In the genomic region with DNA sequence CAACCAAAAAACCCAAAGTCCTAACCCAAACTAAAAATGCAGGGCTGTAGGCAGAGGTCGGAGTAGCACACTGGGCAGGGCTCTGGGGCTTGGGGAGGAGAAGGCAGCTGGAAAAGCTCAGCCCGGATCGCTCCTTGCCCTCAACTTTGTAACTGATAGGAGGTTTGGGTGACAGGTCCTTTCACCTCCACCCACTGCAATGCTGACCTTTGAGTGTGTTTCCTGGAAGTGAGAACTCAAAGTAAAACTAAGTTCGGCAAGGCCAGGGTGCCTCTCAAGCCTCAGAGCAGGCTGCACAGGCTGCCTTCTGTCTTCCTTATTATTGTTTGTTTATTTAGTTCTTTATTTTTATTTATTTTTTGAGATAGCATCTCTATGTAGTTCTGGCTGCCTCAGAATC, we compare ENCODE assay signal across 21 mouse cellular contexts. TPM values are rescaled to one million over a fixed set of nuclear protein-coding genes. Genes with fewer than 3 reads are reported as not detected.
"Had no signal": no experiment of that assay in that cellular context is flagged by ENCODE, and none has a peak within 500 bp of the region (broad histone marks: within the 10 kb centered on the region; RNA-seq: fewer than 3 reads in every experiment).

No protein-coding gene starts in this region.

- H3K27me3 ChIP-seq: kidney, embryonic 15.5 days; liver, embryonic 15.5 days; stomach, embryonic 15.5 days had no signal

- H3K36me3 ChIP-seq: kidney, embryonic 15.5 days; limb, embryonic 10.5 days; midbrain, embryonic 13.5 days; stomach, embryonic 15.5 days had no signal

- H3K4me3 ChIP-seq: kidney, embryonic 15.5 days; left cerebral cortex, adult 2 months; limb, embryonic 10.5 days; midbrain, embryonic 13.5 days; stomach, embryonic 15.5 days had no signal

- H3K27ac ChIP-seq: kidney, embryonic 15.5 days; left cerebral cortex, adult 2 months; limb, embryonic 10.5 days; liver, embryonic 15.5 days; midbrain, embryonic 13.5 days; stomach, embryonic 15.5 days had no signal

- H3K9ac ChIP-seq: kidney, embryonic 15.5 days; liver, embryonic 15.5 days; midbrain, embryonic 13.5 days; stomach, embryonic 15.5 days had no signal

- H3K9me3 ChIP-seq: kidney, embryonic 15.5 days; limb, embryonic 10.5 days; liver, embryonic 15.5 days; midbrain, embryonic 13.5 days; stomach, embryonic 15.5 days had no signal

- H3K4me2 ChIP-seq: kidney, embryonic 15.5 days; liver, embryonic 11.5 days; midbrain, embryonic 13.5 days; stomach, embryonic 15.5 days had no signal

- DNase-seq: kidney, postnatal 14 days; lung, adult 2 months; lung, postnatal 36 days; right cerebral cortex, postnatal 25 days; thymus, adult 2 months; thymus, postnatal 25 days had no signal

RNA-seq across cellular contexts. Expression of a gene that starts 47.0 kb away (rescaled TPM):
- total RNA-seq: megakaryocyte progenitor cell, adult 5-6 weeks had no signal
- polyA plus RNA-seq: liver, embryonic 11.5 days; liver, embryonic 15.5 days had no signal

RNA-seq across cellular contexts. Expression of a gene that starts 52.4 kb away (rescaled TPM):
- total RNA-seq: layer of hippocampus, postnatal 14 days; left cerebral cortex, adult 2 months; left cerebral cortex, postnatal 14 days; megakaryocyte progenitor cell, adult 5-6 weeks; midbrain, postnatal 0 days had no signal
- polyA plus RNA-seq: kidney, embryonic 15.5 days; limb, embryonic 10.5 days; limb, embryonic 14.5 days; liver, embryonic 11.5 days; liver, embryonic 15.5 days; lung, postnatal 0 days; midbrain, embryonic 13.5 days; midbrain, postnatal 0 days; neural tube, embryonic 14.5 days; spleen, adult 2 months; stomach, embryonic 15.5 days had no signal
